Comparison of ENCODE assay signal across 8 mouse cellular contexts in genomic region chr10:41288771-41289415, GRCm38 (mm10). TPM values are rescaled to one million over a fixed set of nuclear protein-coding genes. Genes with fewer than 3 reads are reported as not detected.
DNase-seq lines count a peak whose midpoint lies in the region; ATAC-seq and TF ChIP-seq lines count a peak whose summit lies in the region.

No protein-coding gene starts in this region.

- intact Hi-C loops in heart, postnatal 14 days (cut with DNase I) = loop anchor here (2.0 kb wide), 1 partner anchor 284 kb away; no protein-coding TSS in a partner anchor

- peaks cover 2 to 12% of the 10 kb centered on the region in 2 experiments; a peak in 2 of 4 replicates for H3K4me1 ChIP-seq in CH12.LX (ENCODE audit: control insufficient read depth in 1 of 2, insufficient read depth in 2 of 2)
- H3K4me1 ChIP-seq in forebrain, embryonic 14.5 days (ENCODE audit: control insufficient read depth, insufficient read depth, low read length) = no peaks in the 10 kb centered on the region
- peaks cover 2% of the 10 kb centered on the region; the same call in 1 of the 2 replicates for H3K4me1 ChIP-seq in liver, embryonic 16.5 days (ENCODE audit: control insufficient read depth, low read depth, low read length)
- no peaks in the 10 kb centered on the region for H3K4me1 ChIP-seq in neural tube, embryonic 14.5 days (ENCODE audit: control insufficient read depth, insufficient read depth, low read length)
- H3K4me1 ChIP-seq in testis, adult 2 months (ENCODE audit: control insufficient read depth, insufficient read depth, low read length) = peaks cover 7% of the 10 kb centered on the region

- no peaks in the 10 kb centered on the region for H3K27me3 ChIP-seq in CH12.LX (replicated peaks)
- H3K27me3 ChIP-seq in forebrain, embryonic 14.5 days (replicated peaks; ENCODE audit: control insufficient read depth, insufficient read depth, low read length) = no peaks in the 10 kb centered on the region
- H3K27me3 ChIP-seq in liver, embryonic 16.5 days (ENCODE audit: control insufficient read depth, insufficient read depth, low read depth, low read length) = no peaks in the 10 kb centered on the region
- H3K27me3 ChIP-seq in neural tube, embryonic 14.5 days (ENCODE audit: control insufficient read depth, insufficient read depth, low read length) = no peaks in the 10 kb centered on the region
- no peaks in the 10 kb centered on the region for H3K27me3 ChIP-seq in testis, adult 2 months (ENCODE audit: control insufficient read depth, insufficient read depth, low read length)

- peak; percentile 87 to 99 for TF ChIP-seq CTCF in CH12.LX (conservative IDR thresholded peaks at IDR 0.05 in 1 of 2, IDR thresholded peaks at IDR 0.05 in 1 of 2; ENCODE audit: low read depth in 2 of 2, low read length in 2 of 2)
- peak; percentile 81 for TF ChIP-seq CTCF in testis, adult 2 months (IDR thresholded peaks at IDR 0.05; ENCODE audit: control insufficient read depth, insufficient read depth, insufficient replicate concordance, low read depth, low read length)

- TF ChIP-seq POLR2A in CH12.LX (IDR thresholded peaks at IDR 0.05; ENCODE audit: low read depth, low read length) = 0 out of 2 replicates have a peak, but pooled peaks have one; percentile 20
- no peak for TF ChIP-seq POLR2A in testis, adult 2 months (IDR thresholded peaks at IDR 0.05; ENCODE audit: control insufficient read depth, low read depth, low read length)

- TF ChIP-seq RAD21 in CH12.LX (IDR thresholded peaks at IDR 0.05; ENCODE audit: low read depth, low read length) = peak; percentile 78

- WGBS in forebrain, embryonic 14.5 days = 37% methylated on average over 16 of the region's 16 CpGs
- WGBS in large intestine, adult 2 months = 36% methylated on average over 16 of the region's 16 CpGs
- WGBS in liver, embryonic 16.5 days (ENCODE audit: insufficient replicate concordance) = 37% methylated on average over 16 of the region's 16 CpGs
- 40% methylated on average over 16 of the region's 16 CpGs for WGBS in neural tube, embryonic 14.5 days

- no peak overlapping the region for H3K9ac ChIP-seq in CH12.LX (ENCODE audit: insufficient read depth, low read depth)
- peak overlapping the region; percentile 36; the same call in 1 of the 2 replicates for H3K9ac ChIP-seq in forebrain, embryonic 14.5 days (ENCODE audit: low read length)
- no peak overlapping the region for H3K9ac ChIP-seq in liver, embryonic 16.5 days (ENCODE audit: low read depth, low read length)
- H3K9ac ChIP-seq in neural tube, embryonic 14.5 days (replicated peaks; ENCODE audit: low read depth, low read length) = no peak overlapping the region

- H3K79me2 ChIP-seq in CH12.LX (replicated peaks; ENCODE audit: control insufficient read depth, extremely low read depth, insufficient read depth, poor library complexity, severe bottlenecking) = no peaks in the 10 kb centered on the region

- no peak overlapping the region for H3K4me3 ChIP-seq in CH12.LX (replicated peaks in 1 of 3; ENCODE audit: low read depth in 2 of 3, low read length in 2 of 3, poor library complexity in 1 of 3)
- H3K4me3 ChIP-seq in forebrain, embryonic 14.5 days (ENCODE audit: low read depth, low read length) = no peak overlapping the region
- H3K4me3 ChIP-seq in liver, embryonic 16.5 days (ENCODE audit: low read depth, low read length) = no peak overlapping the region
- no peak overlapping the region for H3K4me3 ChIP-seq in neural tube, embryonic 14.5 days (ENCODE audit: low read depth, low read length)
- peak overlapping the region; percentile 49 for H3K4me3 ChIP-seq in testis, adult 2 months (ENCODE audit: control insufficient read depth, low read depth, low read length)

- dilution Hi-C loops in CH12.LX (cut with MboI; ENCODE audit: extremely low pct_ligation_motif_present, extremely low pct_unique_long_range_greater_than_20kb, low sequenced_read_pairs) = no loop called here

- H3K4me2 ChIP-seq in CH12.LX (ENCODE audit: insufficient read depth, low read depth, poor library complexity, severe bottlenecking) = no peak overlapping the region
- H3K4me2 ChIP-seq in forebrain, embryonic 14.5 days (ENCODE audit: low read length) = 0 out of 2 replicates have a peak overlapping the region, but pooled peaks have one; percentile 4
- no peak overlapping the region for H3K4me2 ChIP-seq in liver, embryonic 16.5 days (ENCODE audit: low read depth, low read length)
- no peak overlapping the region for H3K4me2 ChIP-seq in neural tube, embryonic 14.5 days (ENCODE audit: low read depth, low read length)

- ATAC-seq in forebrain, embryonic 14.5 days = peak; percentile 98
- peak; percentile 78 for ATAC-seq in liver, embryonic 16.5 days (ENCODE audit: low read depth)
- ATAC-seq in neural tube, embryonic 14.5 days (ENCODE audit: low read depth) = peak; percentile 93

- H3K36me3 ChIP-seq in CH12.LX (replicated peaks in 1 of 2; ENCODE audit: control insufficient read depth in 1 of 2, insufficient read depth in 1 of 2, low read length in 1 of 2) = peaks cover under 1 to 30% of the 10 kb centered on the region in 2 experiments
- no peaks in the 10 kb centered on the region for H3K36me3 ChIP-seq in forebrain, embryonic 14.5 days (ENCODE audit: control insufficient read depth, insufficient read depth, low read length)
- no peaks in the 10 kb centered on the region for H3K36me3 ChIP-seq in liver, embryonic 16.5 days (ENCODE audit: control insufficient read depth, insufficient read depth)
- H3K36me3 ChIP-seq in neural tube, embryonic 14.5 days (ENCODE audit: control insufficient read depth, insufficient read depth, low read length) = no peaks in the 10 kb centered on the region
- H3K36me3 ChIP-seq in testis, adult 2 months (ENCODE audit: control insufficient read depth, insufficient read depth, low read length) = no peaks in the 10 kb centered on the region

- no peaks in the 10 kb centered on the region for H3K9me3 ChIP-seq in CH12.LX (replicated peaks; ENCODE audit: low read length)
- no peaks in the 10 kb centered on the region for H3K9me3 ChIP-seq in forebrain, embryonic 14.5 days (replicated peaks; ENCODE audit: control insufficient read depth, low read length)
- H3K9me3 ChIP-seq in liver, embryonic 16.5 days (replicated peaks; ENCODE audit: control insufficient read depth, low read length) = no peaks in the 10 kb centered on the region
- H3K9me3 ChIP-seq in neural tube, embryonic 14.5 days (ENCODE audit: control insufficient read depth, low read length) = no peaks in the 10 kb centered on the region

- no peak overlapping the region for H3K27ac ChIP-seq in CH12.LX (ENCODE audit: insufficient read depth, low read depth)
- H3K27ac ChIP-seq in forebrain, embryonic 14.5 days (ENCODE audit: low read depth, low read length) = no peak overlapping the region
- no peak overlapping the region for H3K27ac ChIP-seq in liver, embryonic 16.5 days (ENCODE audit: low read length)
- 0 out of 2 replicates have a peak overlapping the region, but pooled peaks have one; percentile 19 for H3K27ac ChIP-seq in neural tube, embryonic 14.5 days (ENCODE audit: low read depth, low read length)
- H3K27ac ChIP-seq in testis, adult 2 months (ENCODE audit: control insufficient read depth, insufficient read depth, low read depth, low read length) = no peak overlapping the region

- in situ Hi-C loops in CH12.LX (cut with MboI; ENCODE audit: low pct_ligation_motif_present, low pct_unique_long_range_greater_than_20kb, low sequenced_read_pairs) = no loop called here

- TF ChIP-seq EP300 in CH12.LX (IDR thresholded peaks at IDR 0.05; ENCODE audit: low read length) = no peak

- peak; percentile 85 for DNase-seq in CH12.LX (ENCODE audit: extremely low read depth)
- peak; percentile 87 for DNase-seq in c-Kit-positive CD71-positive TER-119-positive erythroid progenitor cells, embryonic 14.5 days (ENCODE audit: low spot score)
- peak; percentile 95 for DNase-seq in forebrain, embryonic 14.5 days (ENCODE audit: low spot score)
- peak; percentile 75 to 92 for DNase-seq in heart, postnatal 14 days
- peak; percentile 62 for DNase-seq in large intestine, adult 2 months (ENCODE audit: low read depth, low spot score)

TF ChIP-seq in CH12.LX, 34 proteins besides CTCF, POLR2A, EP300 and RAD21 (continues in another document):
- no peak for TF ChIP-seq E2F4 (IDR thresholded peaks at IDR 0.05; ENCODE audit: insufficient replicate concordance, low read depth, low read length)
- TF ChIP-seq JUND (conservative IDR thresholded peaks at IDR 0.05; ENCODE audit: low read depth, low read length) = no peak
- no peak for TF ChIP-seq IRF4 (IDR thresholded peaks at IDR 0.05; ENCODE audit: low read depth, low read length)
- 0 out of 2 replicates have a peak, but pooled peaks have one; percentile 8 for TF ChIP-seq MEF2A (IDR thresholded peaks at IDR 0.05; ENCODE audit: borderline replicate concordance, low read depth, low read length)
- TF ChIP-seq MAZ (IDR thresholded peaks at IDR 0.05; ENCODE audit: low read depth, low read length) = no peak
- TF ChIP-seq USF1 (IDR thresholded peaks at IDR 0.05; ENCODE audit: low read depth, low read length) = peak; percentile 79
- TF ChIP-seq KAT2A (IDR thresholded peaks at IDR 0.05; ENCODE audit: insufficient replicate concordance, low read length) = no peak
- TF ChIP-seq ZNF384 (IDR thresholded peaks at IDR 0.05; ENCODE audit: low read depth, low read length) = 0 out of 2 replicates have a peak, but pooled peaks have one; percentile 14
- no peak for TF ChIP-seq POLR2AphosphoS2 (IDR thresholded peaks at IDR 0.05; ENCODE audit: low read depth, low read length)

RNA-seq across cellular contexts. Expression of gene Fig4, which starts 14.2 kb away (rescaled TPM):
- total RNA-seq in CH12.LX (2012; rRNA removed) = 22.6 and 24.4 TPM in 2 replicates
- 35.4 and 38.4 TPM in 2 replicates for total RNA-seq in CH12.LX (2014; rRNA removed)
- polyA plus RNA-seq in CH12.LX (2012; ENCODE audit: insufficient read length, low read depth) = 39.2 and 39.6 TPM in 2 replicates
- 33.7 and 36.2 TPM in 2 replicates for polyA plus RNA-seq in forebrain, embryonic 14.5 days (2014; fragmentation: Nextera tagmentation; extraction: Ambion mirVana)
- 10 to 100 TPM; 22.6 to 24.3 TPM for total RNA-seq in heart, postnatal 14 days (2021)
- 8.4 and 11.0 TPM in 2 replicates for polyA plus RNA-seq in large intestine, adult 2 months (2012; rRNA removed)
- polyA plus RNA-seq in liver, embryonic 16.5 days (2015; fragmentation: Nextera tagmentation; extraction: Ambion mirVana) = 7.0 and 7.5 TPM in 2 replicates
- 36.4 and 36.6 TPM in 2 replicates for polyA plus RNA-seq in neural tube, embryonic 14.5 days (2014; fragmentation: Nextera tagmentation; extraction: Ambion mirVana)
- polyA plus RNA-seq in testis, adult 2 months (2012; rRNA removed) = 10.2 and 10.3 TPM in 2 replicates

RNA-seq across cellular contexts. Expression of gene Ak9, which starts 14.9 kb away (rescaled TPM):
- total RNA-seq in CH12.LX (2012; rRNA removed) = 0.04 TPM in 2 replicates
- 0.07 and 0.08 TPM in 2 replicates for total RNA-seq in CH12.LX (2014; rRNA removed)
- polyA plus RNA-seq in CH12.LX (2012; ENCODE audit: insufficient read length, low read depth) = 0.11 and 0.31 TPM in 2 replicates
- 0.13 and 0.14 TPM in 2 replicates for polyA plus RNA-seq in forebrain, embryonic 14.5 days (2014; fragmentation: Nextera tagmentation; extraction: Ambion mirVana)
- under 1 TPM; 0.05 to 0.07 TPM for total RNA-seq in heart, postnatal 14 days (2021)
- polyA plus RNA-seq in large intestine, adult 2 months (2012; rRNA removed) = not detected in 2 replicates
- polyA plus RNA-seq in liver, embryonic 16.5 days (2015; fragmentation: Nextera tagmentation; extraction: Ambion mirVana) = not detected in 2 replicates
- polyA plus RNA-seq in neural tube, embryonic 14.5 days (2014; fragmentation: Nextera tagmentation; extraction: Ambion mirVana) = 0.08 and 0.20 TPM in 2 replicates
- 8.6 and 11.8 TPM in 2 replicates for polyA plus RNA-seq in testis, adult 2 months (2012; rRNA removed)
